Mouse (Mus musculus) C2C12 (cell line): ENCODE data around the gene Fndc11. TPM values are rescaled to one million over a fixed set of nuclear protein-coding genes. Genes with fewer than 3 reads are reported as not detected.

Source experiments
- H3K27me3 ChIP-seq: one replicate; pipeline ENCODE4 v1.6.1; 2011; ENCODE audit not compliant: control insufficient read depth, insufficient read depth, insufficient read length
- H3K36me3 ChIP-seq: one replicate; pipeline ENCODE4 v1.6.1; 2011; ENCODE audit not compliant: control insufficient read depth, insufficient read depth
- H3K4me3 ChIP-seq: one replicate; pipeline ENCODE4 v1.5.1; 2011; ENCODE audit warnings: mild to moderate bottlenecking, control low read depth; ENCODE audit not compliant: poor library complexity, insufficient read depth, severe bottlenecking
- H3K79me2 ChIP-seq: one replicate; pipeline ENCODE4 v1.6.1; 2011; ENCODE audit not compliant: control insufficient read depth, insufficient read depth
- H3K79me3 ChIP-seq: one replicate; pipeline ENCODE4 v1.6.1; 2011; ENCODE audit warnings: low read depth, control low read depth
- H3ac ChIP-seq: one replicate; pipeline ENCODE3; 2011; ENCODE audit warnings: low read depth; ENCODE audit not compliant: control insufficient read depth, insufficient read length
- CEBPB ChIP-seq: IDR thresholded peaks from one replicate; pipeline ENCODE4 v1.6.1; 2011; ENCODE audit warnings: low read depth, mild to moderate bottlenecking, control low read depth, moderate library complexity
- CTCF ChIP-seq: IDR thresholded peaks from one replicate; pipeline ENCODE4 v1.5.1; 2011; ENCODE audit not compliant: control insufficient read depth, insufficient read depth, insufficient read length
- FOSL1 ChIP-seq: IDR thresholded peaks from one replicate; pipeline ENCODE4 v1.8.0; 2011; ENCODE audit warnings: mild to moderate bottlenecking, low read length; ENCODE audit not compliant: poor library complexity, insufficient read depth, severe bottlenecking
- MAX ChIP-seq: IDR thresholded peaks from one replicate; pipeline ENCODE4 v1.6.1; 2011; ENCODE audit warnings: mild to moderate bottlenecking, control low read depth
- MYOD1 ChIP-seq: IDR thresholded peaks from one replicate; pipeline ENCODE4 v1.6.1; 2011; ENCODE audit warnings: low read depth; ENCODE audit not compliant: control insufficient read depth, insufficient read length
- MYOG ChIP-seq: IDR thresholded peaks from one replicate; pipeline ENCODE4 v1.6.1; 2011; ENCODE audit not compliant: control insufficient read depth, insufficient read length; ENCODE audit errors: extremely low read depth
- USF1 ChIP-seq: IDR thresholded peaks from one replicate; pipeline ENCODE4 v1.6.1; 2011; ENCODE audit warnings: low read depth, mild to moderate bottlenecking, control low read depth, moderate library complexity
- polyA plus RNA-seq: library from polyadenylated mRNA; unstranded; fragments of >200 nt; fragmentation: generic; extraction: Trizol; gene quantifications from one replicate; pipeline ENCODE4 v1.2.1, GENCODE M21; 2012; ENCODE audit warnings: missing spikeins

Gene Fndc11
- polyA plus RNA-seq, 1 experiment: not detected

DNA sequence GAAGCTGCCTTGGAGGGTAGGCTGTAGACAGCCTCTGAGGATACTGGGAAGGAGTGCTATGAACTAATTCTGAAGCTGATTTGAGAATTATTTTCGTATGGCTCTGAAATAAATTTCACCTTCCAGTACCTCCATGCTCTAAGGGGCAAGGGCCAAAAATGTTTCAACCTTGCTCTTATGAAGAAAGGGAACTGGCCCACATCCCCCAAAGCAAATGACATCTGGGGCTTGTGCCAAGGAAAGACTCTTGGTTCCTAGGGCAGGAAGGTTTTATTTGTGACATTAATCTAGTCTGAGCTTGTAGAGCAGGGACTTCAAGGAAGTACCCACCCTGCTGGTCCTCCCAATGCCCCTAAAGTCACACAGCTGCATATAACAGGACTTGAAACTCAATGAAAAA is 32.0 kb downstream of the Fndc11 start:
- no peak for TF ChIP-seq MYOG
- H3ac ChIP-seq: no peak overlapping the region
- no peaks in the 10 kb centered on the region for H3K27me3 ChIP-seq
- no peaks in the 10 kb centered on the region for H3K79me3 ChIP-seq
- peaks cover 42% of the 10 kb centered on the region for H3K36me3 ChIP-seq
- no peak overlapping the region for H3K4me3 ChIP-seq
- no peaks in the 10 kb centered on the region for H3K79me2 ChIP-seq

DNA sequence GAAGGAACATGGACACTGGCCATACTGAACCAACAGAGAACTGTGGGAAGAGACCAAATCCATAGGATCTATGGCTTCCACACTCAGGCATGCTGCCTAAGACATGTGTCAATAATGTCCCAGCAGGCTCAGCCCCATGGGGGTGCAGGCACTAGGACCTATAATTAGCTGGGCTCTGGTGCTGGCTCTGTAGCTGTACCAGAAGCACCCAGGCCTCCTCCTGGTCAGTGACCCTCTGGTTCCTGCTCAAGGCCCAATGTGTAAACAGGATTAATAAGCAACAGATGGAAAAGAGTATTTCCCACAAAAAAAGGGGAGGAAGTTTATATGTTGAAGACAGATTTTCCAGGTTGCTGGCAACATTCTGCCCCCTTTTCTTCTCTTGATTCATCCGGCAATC is 33.4 kb downstream of the Fndc11 start:
- Histone ChIP-seq H3K36me3 (peaks cover 53% of the 10 kb centered on the region), H3ac (no peak overlapping the region), H3K79me3 (no peaks in the 10 kb centered on the region), H3K79me2 (no peaks in the 10 kb centered on the region), H3K4me3 (no peak overlapping the region), H3K27me3 (no peaks in the 10 kb centered on the region)
- no peak for TF ChIP-seq MYOG
- no peak for TF ChIP-seq FOSL1
- TF ChIP-seq CEBPB: no peak
- no peak for TF ChIP-seq USF1
- TF ChIP-seq MAX: no peak
- no peak for TF ChIP-seq CTCF
- no peak for TF ChIP-seq MYOD1

GRCm38 (mm10) chr2:181266839-181267238 is 47.0 kb downstream of the Fndc11 start:
- Histone ChIP-seq H3K79me3 (no peaks in the 10 kb centered on the region), H3K79me2 (no peaks in the 10 kb centered on the region), H3K4me3 (no peak overlapping the region), H3K27me3 (no peaks in the 10 kb centered on the region), H3K36me3 (peaks cover 76% of the 10 kb centered on the region), H3ac (no peak overlapping the region)
- TF ChIP-seq MYOD1 (no peak), CTCF (no peak), MYOG (no peak), USF1 (no peak), MAX (no peak), FOSL1 (no peak), CEBPB (no peak)

DNA sequence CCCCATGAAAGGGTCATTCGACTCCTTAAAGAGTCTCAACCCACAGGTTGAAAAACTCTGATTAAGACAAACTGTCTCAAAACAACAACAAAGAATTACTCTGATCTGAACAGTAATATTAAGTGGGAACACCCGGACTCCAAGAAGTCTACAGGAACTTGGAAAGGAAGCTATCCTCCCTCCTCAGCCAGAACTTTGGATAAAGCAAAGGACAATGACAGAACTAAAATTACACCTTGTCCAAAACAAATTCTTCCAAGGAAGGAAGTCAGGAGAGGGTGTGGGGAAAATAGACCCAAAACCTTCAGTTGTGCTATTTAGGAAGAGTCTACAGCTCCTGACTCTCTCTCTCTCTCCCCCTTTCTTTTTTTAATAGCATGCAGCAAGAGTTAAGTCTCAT is 52.3 kb downstream of the Fndc11 start:
- H3K4me3 ChIP-seq: no peak overlapping the region
- peaks cover 72% of the 10 kb centered on the region for H3K36me3 ChIP-seq

More for the DNA sequence above, 52.3 kb downstream of the Fndc11 start:
- Histone ChIP-seq H3K27me3 (no peaks in the 10 kb centered on the region), H3ac (no peak overlapping the region), H3K79me3 (no peaks in the 10 kb centered on the region), H3K79me2 (no peaks in the 10 kb centered on the region)
- TF ChIP-seq MYOG (no peak), FOSL1 (no peak), USF1 (no peak), CTCF (no peak), MYOD1 (no peak), MAX (no peak), CEBPB (no peak)

Other genes starting within 250 kb of the Fndc11 start
- 0.07 TPM for gene Col20a1, start 233.5 kb upstream of the Fndc11 start, polyA plus RNA-seq
- not detected for gene Chrna4, start 176.5 kb upstream of the Fndc11 start, polyA plus RNA-seq
- gene Kcnq2, start 84.7 kb upstream of the Fndc11 start, polyA plus RNA-seq: not detected
- gene Eef1a2, start 63.0 kb upstream of the Fndc11 start, polyA plus RNA-seq: 0.02 TPM
- gene Ppdpf, start 32.8 kb upstream of the Fndc11 start, polyA plus RNA-seq: 43.4 TPM
- not detected for gene Ptk6, start 17.2 kb upstream of the Fndc11 start, polyA plus RNA-seq
- gene Srms, start 6.8 kb upstream of the Fndc11 start, polyA plus RNA-seq: not detected
- gene Helz2, start 22.0 kb downstream of the Fndc11 start, polyA plus RNA-seq: 2.2 TPM
- gene Gmeb2, start 68.0 kb downstream of the Fndc11 start, polyA plus RNA-seq: 10.5 TPM
- gene Stmn3, start 94.5 kb downstream of the Fndc11 start, polyA plus RNA-seq: 0.02 TPM
- 45.8 TPM for gene Rtel1, start 99.7 kb downstream of the Fndc11 start, polyA plus RNA-seq
- 16.5 TPM for gene Zgpat, start 144.9 kb downstream of the Fndc11 start, polyA plus RNA-seq
- gene Arfrp1, start 145.4 kb downstream of the Fndc11 start, polyA plus RNA-seq: 45.9 TPM
- gene Lime1, start 160.1 kb downstream of the Fndc11 start, polyA plus RNA-seq: 7.3 TPM
- 0.68 TPM for gene Zbtb46, start 239.4 kb downstream of the Fndc11 start, polyA plus RNA-seq